Mouse (Mus musculus): ENCODE measurements at regions not wholly inside any gene's neighbourhood (a gene's known extent, or its start where the extent isn't known, plus 50 kb on each side); places are given as distances from the start of the nearest gene placed in this dataset.
A peak's percentile ranks its signal among the peaks of the same experiment; 100 is the strongest.

DNA sequence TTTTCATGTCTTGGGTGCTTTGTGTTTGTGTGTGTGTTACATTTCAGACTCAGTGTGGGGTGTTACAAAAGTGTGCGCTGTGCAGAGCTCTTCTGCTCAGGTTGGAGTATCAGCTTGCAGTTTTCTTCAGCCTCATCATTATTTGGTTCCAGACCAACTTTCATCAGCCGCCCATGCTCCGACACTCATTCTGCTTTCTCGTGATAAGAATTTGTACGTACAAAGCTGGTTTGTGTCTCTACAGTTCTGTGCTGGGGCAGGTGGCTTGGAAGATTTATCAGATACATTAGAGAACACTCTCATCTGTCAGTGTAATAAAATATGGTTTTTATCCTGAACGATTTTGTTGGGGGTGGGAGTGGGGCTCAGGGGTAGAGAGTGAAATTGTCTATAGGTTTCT is 332.8 kb upstream of the Tnp1 start:
- DNase-seq (ENCODE audit: low spot score in 2 of 2): no peak

DNA sequence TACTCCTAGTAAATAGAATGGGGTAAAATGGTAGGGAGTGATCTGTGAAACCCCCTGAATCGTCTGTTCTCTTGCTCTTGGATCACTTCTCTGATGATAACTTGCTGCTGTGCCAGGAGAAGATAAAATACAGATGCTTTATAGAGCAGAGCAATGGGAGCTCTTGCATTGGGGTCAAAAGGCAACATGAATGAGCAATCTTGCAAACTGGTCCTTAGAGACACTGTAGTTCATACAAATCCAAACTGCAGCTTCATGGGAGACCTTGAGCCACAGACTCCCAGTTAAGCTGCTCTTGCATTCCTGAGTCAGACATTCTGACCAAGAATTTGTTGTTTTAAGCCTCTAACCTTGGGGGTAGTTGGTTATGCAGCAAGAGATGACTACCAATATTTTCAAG is 328.9 kb upstream of the Tnp1 start:
- no peak for DNase-seq (ENCODE audit: low spot score in 2 of 2)

GRCm38 (mm10) chr1:73341911-73342310 is 326.2 kb upstream of the Tnp1 start:
- no peak for DNase-seq (ENCODE audit: low spot score in 2 of 2)

GRCm38 (mm10) chr1:73337401-73337800 is 321.7 kb upstream of the Tnp1 start:
- no peak for DNase-seq (ENCODE audit: low spot score in 2 of 2)

DNA sequence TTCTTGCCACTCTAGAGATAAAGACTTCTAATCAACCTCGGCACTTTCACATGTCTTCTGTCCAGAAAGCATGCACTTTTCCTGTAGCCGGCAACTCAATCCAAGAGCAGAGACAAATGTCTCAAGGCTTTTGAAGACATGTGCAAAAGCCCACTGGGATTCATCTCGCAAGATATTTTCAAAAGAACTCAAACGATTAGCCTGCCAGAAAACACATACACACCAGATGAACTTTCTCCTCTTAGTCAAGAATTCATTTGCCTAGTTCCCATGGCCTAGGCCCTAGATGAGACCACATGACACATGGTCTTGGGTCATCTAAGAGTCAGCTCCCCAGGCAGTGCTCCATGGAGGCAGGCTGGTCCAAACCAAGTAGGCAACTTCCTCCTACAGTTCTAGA is 293.8 kb upstream of the Tnp1 start:
- DNase-seq (ENCODE audit: low spot score in 2 of 2): no peak

DNA sequence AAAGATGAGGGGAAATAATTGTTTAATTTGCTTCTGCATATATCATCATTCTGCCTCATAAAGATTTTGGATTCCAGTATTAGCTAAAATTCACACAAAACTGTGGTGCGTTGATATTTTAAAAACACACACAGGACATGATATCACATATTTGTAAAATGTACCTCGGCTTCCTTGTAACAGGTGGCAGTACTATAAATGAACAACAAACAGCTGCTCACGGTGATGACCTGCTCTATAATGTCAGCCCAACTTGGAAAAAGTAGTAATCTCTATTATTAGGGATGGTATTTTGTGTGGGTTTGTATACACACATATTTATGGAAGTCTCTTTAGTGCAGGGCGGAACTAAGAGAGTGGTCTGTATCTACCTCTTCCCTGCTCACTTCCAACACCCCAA is 292.7 kb upstream of the Tnp1 start:
- DNase-seq (ENCODE audit: low spot score in 2 of 2): no peak

DNA sequence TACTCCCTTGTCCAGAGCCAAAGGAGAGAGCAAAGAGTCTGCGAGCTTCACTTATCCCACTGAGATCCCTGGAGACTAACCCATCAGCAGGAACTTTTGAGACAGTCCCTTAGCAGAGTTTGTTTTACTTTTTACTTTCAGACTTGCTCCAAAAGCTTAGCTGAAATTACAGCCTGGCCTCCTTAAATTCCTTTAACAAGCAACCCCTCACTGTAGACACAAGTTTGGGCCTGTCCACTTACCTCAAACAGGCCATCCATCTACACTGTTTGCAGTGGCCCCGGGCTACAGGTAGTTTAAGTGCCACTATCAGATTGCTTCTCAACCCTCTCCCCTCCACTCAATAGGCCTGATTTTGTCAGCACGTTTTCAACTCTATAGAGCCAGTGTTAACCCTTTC is 291.5 kb upstream of the Tnp1 start:
- no peak for DNase-seq (ENCODE audit: low spot score in 2 of 2)

GRCm38 (mm10) chr1:73299978-73300688 is 284.4 kb upstream of the Tnp1 start:
- DNase-seq (ENCODE audit: low spot score in 2 of 2): no peak

GRCm38 (mm10) chr1:73285342-73285741 is 269.6 kb upstream of the Tnp1 start:
- DNase-seq (ENCODE audit: low spot score in 2 of 2): no peak

- peak; percentile 11 to 41 for DNase-seq (ENCODE audit: low spot score in 2 of 2)
These were observed 258.8 kb upstream of the Tnp1 start for GRCm38 (mm10) chr1:73274480-73274879.

DNA sequence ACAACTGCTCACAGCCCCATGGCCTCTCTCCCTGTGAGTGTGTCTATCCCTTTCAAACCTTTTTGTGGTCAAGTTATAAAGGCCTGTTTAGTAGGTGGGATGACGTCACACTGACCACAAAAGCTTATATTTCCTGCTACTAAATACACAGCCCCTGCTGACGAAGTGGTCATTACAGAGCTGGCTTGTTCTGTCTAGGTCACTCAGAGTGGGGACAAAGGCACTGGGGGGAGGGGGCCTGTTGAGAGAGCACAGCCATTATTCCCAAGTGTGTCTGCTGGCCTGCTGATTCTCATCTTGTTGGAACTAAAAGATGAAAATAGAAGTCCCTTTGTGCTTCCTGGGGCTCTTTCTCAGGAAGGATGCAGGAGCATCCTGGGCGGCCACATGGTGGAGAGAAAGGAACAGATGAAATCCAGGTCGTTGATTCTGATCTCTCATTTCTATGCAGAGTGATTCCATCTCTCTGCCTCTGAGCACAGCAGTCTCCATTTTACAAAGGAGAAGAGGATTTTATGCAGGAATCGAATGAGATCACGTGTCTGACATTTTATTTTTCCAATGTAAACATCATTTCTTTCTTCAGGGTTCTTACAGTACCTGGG is 255.2 kb upstream of the Tnp1 start:
- no peak for DNase-seq (ENCODE audit: low spot score in 2 of 2)

DNA sequence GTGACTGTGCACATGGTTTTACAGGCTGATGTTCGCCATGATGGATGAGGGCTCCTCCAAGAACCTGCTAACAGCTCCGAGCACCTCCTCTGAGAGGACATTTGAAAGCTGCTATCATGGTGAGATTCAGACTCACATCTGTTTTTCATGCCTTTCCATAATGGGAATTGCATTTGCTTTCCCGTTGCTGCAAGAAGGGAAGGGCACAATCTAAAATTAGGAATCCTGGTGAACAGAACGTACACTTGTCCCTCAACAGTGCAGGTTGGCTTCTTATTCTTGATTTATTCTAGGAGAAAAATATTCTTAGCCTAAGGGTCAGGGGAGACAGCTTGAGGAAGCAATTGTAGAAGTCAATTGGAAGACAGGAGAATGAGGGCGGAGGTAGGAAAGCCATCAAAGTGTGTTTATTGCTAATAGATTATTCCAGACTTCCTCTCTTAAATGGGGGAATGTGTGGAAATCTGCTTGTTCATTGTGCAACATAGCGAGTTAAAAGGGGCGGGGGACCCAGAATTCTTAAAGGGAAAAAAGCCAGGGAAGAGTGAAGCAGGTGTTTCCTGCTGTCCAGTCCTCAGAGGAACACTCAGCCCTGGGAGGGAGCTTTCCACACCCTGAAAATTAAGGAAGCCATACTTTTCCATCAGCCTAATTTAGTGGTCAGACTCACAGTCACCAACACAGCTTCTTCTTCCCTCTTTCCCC is 253.5 kb upstream of the Tnp1 start:
- DNase-seq (ENCODE audit: low spot score in 2 of 2): no peak

DNA sequence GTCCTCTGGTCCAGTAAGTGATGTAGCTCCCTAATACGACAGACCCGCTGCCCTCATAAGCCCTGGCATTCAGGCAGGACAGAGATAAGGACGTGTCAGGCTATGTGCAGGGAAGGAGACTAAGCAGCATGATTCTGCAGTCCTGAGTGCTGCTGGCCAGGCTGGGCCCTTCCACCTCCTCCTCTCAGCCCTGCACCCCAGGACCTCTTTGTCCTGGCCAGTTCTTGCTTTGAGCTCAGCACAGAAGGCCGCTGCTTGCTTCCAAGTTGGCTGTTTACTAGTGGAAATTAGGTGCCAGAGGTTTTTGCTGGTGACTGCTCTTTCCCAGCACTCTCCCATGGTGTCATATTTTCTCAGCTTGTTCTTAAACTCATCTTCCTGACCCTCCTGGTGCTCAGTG is 249.3 kb upstream of the Tnp1 start:
- DNase-seq (ENCODE audit: low spot score in 2 of 2): peak in 1 of 2 experiments; percentile 13

DNA sequence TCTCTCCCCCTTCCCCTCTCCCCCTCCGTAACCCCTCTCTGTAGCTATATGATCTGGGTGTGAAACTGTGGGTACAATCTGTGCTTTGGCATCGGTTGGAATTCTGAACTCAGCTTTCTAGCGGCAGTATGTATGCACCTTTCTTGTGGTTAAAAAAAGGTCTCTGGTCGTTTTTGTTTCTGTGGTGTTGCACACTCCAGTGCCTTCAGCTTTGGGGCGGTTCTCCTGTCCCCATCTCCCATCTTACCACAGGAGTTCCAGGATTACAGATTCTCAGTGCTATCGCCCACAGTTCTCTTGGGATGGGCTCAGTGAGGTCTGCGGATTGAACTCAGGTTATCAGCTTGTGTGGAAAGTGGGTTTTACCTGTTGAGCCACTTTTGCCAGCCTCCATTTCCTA is 248.5 kb upstream of the Tnp1 start:
- no peak for DNase-seq (ENCODE audit: low spot score in 2 of 2)

- DNase-seq (ENCODE audit: low spot score in 2 of 2): no peak
These were observed 243.9 kb upstream of the Tnp1 start for GRCm38 (mm10) chr1:73259525-73260098.

DNA sequence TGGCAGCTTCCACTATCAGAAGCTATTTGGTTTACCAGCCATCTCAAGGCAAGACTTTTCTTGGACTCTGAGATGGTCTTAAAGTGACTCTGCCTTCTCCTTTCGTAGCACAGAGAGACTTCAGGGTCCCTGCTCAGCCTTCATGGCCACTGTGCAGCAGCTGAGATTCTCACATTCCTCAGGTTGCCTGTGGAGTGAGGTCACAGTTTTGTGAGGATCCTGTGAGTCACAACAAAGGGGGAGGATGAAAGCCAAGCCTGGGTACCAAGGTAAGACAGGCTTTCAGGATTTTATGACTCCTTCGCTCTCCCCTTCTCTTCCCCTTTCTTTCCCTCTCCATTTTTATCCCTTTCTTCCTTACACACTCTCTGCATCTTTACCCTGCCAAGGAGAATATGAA is 241.6 kb upstream of the Tnp1 start:
- no peak for DNase-seq (ENCODE audit: low spot score in 2 of 2)

DNA sequence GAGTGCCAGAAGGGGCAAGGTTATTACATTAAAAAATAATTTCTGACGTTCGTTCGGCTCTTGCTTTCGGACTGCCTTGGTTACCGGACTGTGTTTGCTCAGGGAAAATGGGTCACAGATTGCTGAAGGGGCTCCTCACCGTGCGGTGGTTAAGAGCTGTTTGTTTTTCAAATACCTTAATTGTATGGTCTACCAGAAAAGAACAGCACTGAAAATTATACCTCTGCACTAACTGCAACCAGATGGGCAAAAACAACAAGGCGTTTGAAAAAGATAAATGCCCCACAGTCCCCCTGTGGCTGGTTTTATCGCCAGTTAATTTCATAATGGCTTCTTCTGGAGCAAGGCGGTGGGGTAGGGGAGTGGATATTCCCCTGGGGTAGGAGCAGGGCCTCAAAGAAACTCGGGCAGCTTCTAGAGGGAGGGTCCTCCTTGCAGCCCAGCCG is 236.2 kb upstream of the Tnp1 start:
- no peak for DNase-seq (ENCODE audit: low spot score in 2 of 2)

- DNase-seq (ENCODE audit: low spot score in 2 of 2): no peak
These were observed 228.3 kb upstream of the Tnp1 start for GRCm38 (mm10) chr1:73244016-73244415.

DNA sequence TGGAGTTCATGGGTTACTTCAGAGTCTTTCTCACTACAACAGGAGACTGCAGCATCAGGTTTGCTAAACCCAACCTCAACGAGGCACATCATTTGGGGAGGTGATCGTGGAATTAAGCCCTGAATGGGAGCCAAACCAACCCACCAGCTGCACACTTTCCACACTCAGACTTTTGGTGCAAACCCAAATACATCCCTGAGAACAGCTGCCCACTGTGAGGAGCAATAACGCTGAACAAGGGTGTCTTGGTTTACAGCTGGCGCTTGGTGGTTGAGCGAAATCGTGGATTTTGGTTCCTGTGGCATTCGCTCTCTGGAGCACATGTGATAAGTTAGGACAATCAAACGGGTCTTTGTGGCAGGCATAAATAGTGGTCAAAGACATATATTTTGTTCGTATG is 226.6 kb upstream of the Tnp1 start:
- DNase-seq (ENCODE audit: low spot score in 2 of 2): peak in 1 of 2 experiments; percentile 14

DNA sequence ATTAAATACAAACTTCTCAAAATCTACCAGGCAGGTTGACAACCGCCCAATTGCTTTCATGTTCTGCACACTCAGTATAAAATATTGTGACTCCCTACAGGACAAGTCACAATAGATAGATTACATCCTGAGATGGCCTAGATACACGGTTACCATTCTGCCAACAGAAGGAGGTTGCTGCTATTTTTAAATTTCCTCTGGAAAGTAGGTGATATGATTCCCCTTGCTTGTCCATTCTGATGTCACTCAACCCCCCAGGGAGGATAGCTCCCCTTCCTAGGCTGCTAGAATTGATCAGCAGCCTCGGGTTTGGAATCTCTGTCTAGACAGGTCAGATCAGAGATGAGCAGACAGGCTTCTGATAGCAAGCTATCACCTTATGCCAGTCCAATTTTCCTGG is 221.2 kb upstream of the Tnp1 start:
- no peak for DNase-seq (ENCODE audit: low spot score in 2 of 2)

DNA sequence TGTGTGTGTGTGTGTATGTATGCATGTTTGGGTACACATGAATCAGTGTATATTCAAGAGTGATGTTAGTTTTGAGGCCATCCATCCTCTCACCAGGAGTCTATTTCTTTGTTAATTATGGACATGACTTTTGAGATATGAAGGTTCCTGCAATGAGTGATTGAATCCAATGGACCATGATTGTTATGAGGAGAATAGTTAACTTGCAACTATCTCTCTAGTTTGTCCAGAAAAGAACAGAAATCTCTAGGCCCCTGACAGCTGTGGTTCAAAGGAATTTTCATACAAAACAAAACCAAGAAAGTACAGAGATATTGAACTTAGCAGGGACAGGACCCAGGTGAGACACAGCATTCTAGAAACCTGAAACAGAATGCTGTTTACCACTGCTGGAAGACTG is 217.9 kb upstream of the Tnp1 start:
- no peak for DNase-seq (ENCODE audit: low spot score in 2 of 2)

GRCm38 (mm10) chr1:73233041-73233440 is 217.3 kb upstream of the Tnp1 start:
- DNase-seq (ENCODE audit: low spot score in 2 of 2): no peak

GRCm38 (mm10) chr1:73230611-73231010 is 214.9 kb upstream of the Tnp1 start:
- DNase-seq (ENCODE audit: low spot score in 2 of 2): no peak

All from frontal cortex, postnatal 36 days (tissue).